Mouse (Mus musculus) intestine, postnatal 0 days (tissue): ENCODE data around the gene Strn. TPM values are rescaled to one million over a fixed set of nuclear protein-coding genes. Genes with fewer than 3 reads are reported as not detected.
"Not testable (repeated sequence)": the region's sequence is repeated elsewhere in the genome, so short reads cannot be mapped to it uniquely, and the experiment has no call there.

Source experiments
- ATAC-seq: fragments of 200-750 bp; cut with Nextera tagmentation; 2 replicates; pipeline ENCODE4 v1.8.0; 2017; ENCODE audit warnings: mild to moderate bottlenecking, moderate TSS enrichment, moderate library complexity
- H3K27ac ChIP-seq: fragments of 300-500 bp; sonication (generic); 2 replicates; pipeline ENCODE4 v1.5.1; 2014; ENCODE audit warnings: mild to moderate bottlenecking, low read depth, low read length, moderate library complexity
- H3K27me3 ChIP-seq: fragments of 300-500 bp; sonication (generic); replicated peaks from 2 replicates; pipeline ENCODE4 v1.6.1; 2014; ENCODE audit warnings: low read length, mixed read lengths; ENCODE audit not compliant: control insufficient read depth, insufficient read depth
- H3K36me3 ChIP-seq: fragments of 300-500 bp; sonication (generic); 2 replicates; pipeline ENCODE4 v1.6.1; 2014; ENCODE audit warnings: mild to moderate bottlenecking, moderate library complexity; ENCODE audit not compliant: control insufficient read depth, insufficient read depth
- H3K4me1 ChIP-seq: fragments of 300-500 bp; sonication (generic); replicated peaks from 2 replicates; pipeline ENCODE4 v1.6.1; 2014; ENCODE audit warnings: antibody characterized with exemption, low read length, mixed read lengths; ENCODE audit not compliant: control insufficient read depth, insufficient read depth
- H3K4me2 ChIP-seq: fragments of 300-500 bp; sonication (generic); replicated peaks from 2 replicates; pipeline ENCODE4 v1.6.1; 2014; ENCODE audit warnings: low read depth, mild to moderate bottlenecking, moderate library complexity
- H3K4me3 ChIP-seq: fragments of 300-500 bp; sonication (generic); 2 replicates; pipeline ENCODE4 v1.5.1; 2014; ENCODE audit warnings: low read depth, low read length
- H3K9ac ChIP-seq: fragments of 300-500 bp; sonication (generic); 2 replicates; pipeline ENCODE4 v1.6.1; 2014; ENCODE audit warnings: mild to moderate bottlenecking, low read depth, low read length
- H3K9me3 ChIP-seq: fragments of 300-500 bp; sonication (generic); 2 replicates; pipeline ENCODE4 v1.6.1; 2016; ENCODE audit warnings: mixed run types; ENCODE audit not compliant: control insufficient read depth
- CTCF ChIP-seq: sonication (generic); IDR thresholded peaks from 2 replicates; pipeline ENCODE4 v1.5.1; 2016; ENCODE audit warnings: low read depth, mild to moderate bottlenecking, control low read depth, antibody characterized with exemption, moderate library complexity
- WGBS: fragments of 180-500 bp; shearing (Covaris S2); extraction: QIAGEN DNeasy Blood & Tissue Kit; methylation state at CpG from one replicate; pipeline ENCODE4 v1.1.7; 2014; 5-methylcytosine and 5-hydroxymethylcytosine counted together
- polyA plus RNA-seq: library from polyadenylated mRNA; unstranded; fragments of >200 nt; fragmentation: Nextera tagmentation; extraction: Ambion mirVana; gene quantifications from 2 replicates; pipeline ENCODE4 v1.2.1, GENCODE M21; 2015

Strn gene
- polyA plus RNA-seq, 1 experiment from 2014 or later = 3.8 TPM

GRCm38 (mm10) chr17:78696922-78697321, 40.1 kb downstream of the Strn start:
- 80% methylated on average over 5 of the region's 5 CpGs for WGBS
- Histone ChIP-seq H3K4me1 (no peaks in the 10 kb centered on the region), H3K4me2 (no peak overlapping the region), H3K36me3 (no peaks in the 10 kb centered on the region), H3K9me3 (no peaks in the 10 kb centered on the region), H3K27me3 (no peaks in the 10 kb centered on the region), H3K27ac (no peak overlapping the region), H3K9ac (no peak overlapping the region), H3K4me3 (no peak overlapping the region)
- no peak for ATAC-seq
- TF ChIP-seq CTCF = no peak

- not testable (repeated sequence) for H3K4me2 ChIP-seq, H3K9ac ChIP-seq, H3K27me3 ChIP-seq, ATAC-seq, H3K27ac ChIP-seq, H3K4me1 ChIP-seq, H3K9me3 ChIP-seq, H3K4me3 ChIP-seq
- 92% methylated on average over 3 of the region's 3 CpGs for WGBS
- H3K36me3 ChIP-seq = peaks cover 23% of the 10 kb centered on the region
Measured at GRCm38 (mm10) chr17:78689231-78689630, 47.8 kb downstream of the Strn start.

- no peak overlapping the region for H3K27ac ChIP-seq
- TF ChIP-seq CTCF = no peak
Measured at GRCm38 (mm10) chr17:78687971-78688370, 49.0 kb downstream of the Strn start.

GRCm38 (mm10) chr17:78685004-78685403, 52.0 kb downstream of the Strn start:
- no peak overlapping the region for H3K4me2 ChIP-seq
- no peaks in the 10 kb centered on the region for H3K27me3 ChIP-seq
- no peak overlapping the region for H3K9ac ChIP-seq
- no peaks in the 10 kb centered on the region for H3K9me3 ChIP-seq
- ATAC-seq = no peak
- no peak overlapping the region for H3K4me3 ChIP-seq
- H3K27ac ChIP-seq = no peak overlapping the region
- no peak for TF ChIP-seq CTCF
- 48% methylated on average over 5 of the region's 5 CpGs for WGBS
- H3K4me1 ChIP-seq = no peaks in the 10 kb centered on the region
- H3K36me3 ChIP-seq = peaks cover 5% of the 10 kb centered on the region; the same call in 1 of the 2 replicates

More at GRCm38 (mm10) chr17:78687971-78688370, 49.0 kb downstream of the Strn start:
- Histone ChIP-seq H3K36me3 (peaks cover 23% of the 10 kb centered on the region), H3K27me3 (no peaks in the 10 kb centered on the region), H3K9ac (no peak overlapping the region), H3K4me3 (no peak overlapping the region), H3K4me2 (no peak overlapping the region), H3K4me1 (no peaks in the 10 kb centered on the region), H3K9me3 (no peaks in the 10 kb centered on the region)
- 70% methylated on average over 5 of the region's 5 CpGs for WGBS
- ATAC-seq = peak; percentile 45

- H3K36me3 ChIP-seq = peaks cover 5% of the 10 kb centered on the region; the same call in 1 of the 2 replicates
- no peaks in the 10 kb centered on the region for H3K27me3 ChIP-seq
- no peak for TF ChIP-seq CTCF
- no peaks in the 10 kb centered on the region for H3K4me1 ChIP-seq
- H3K4me3 ChIP-seq = no peak overlapping the region
- no peak overlapping the region for H3K27ac ChIP-seq
- no peak for ATAC-seq
- no peak overlapping the region for H3K4me2 ChIP-seq
- 71% methylated on average over 6 of the region's 6 CpGs for WGBS
- no peak overlapping the region for H3K9ac ChIP-seq
- H3K9me3 ChIP-seq = no peaks in the 10 kb centered on the region
Measured at GRCm38 (mm10) chr17:78682351-78682750, 54.6 kb downstream of the Strn start.

- no peak for TF ChIP-seq CTCF
- H3K27me3 ChIP-seq = no peaks in the 10 kb centered on the region
- no peaks in the 10 kb centered on the region for H3K9me3 ChIP-seq
- H3K4me3 ChIP-seq = no peak overlapping the region
- H3K36me3 ChIP-seq = peaks cover 10% of the 10 kb centered on the region
- no peak overlapping the region for H3K27ac ChIP-seq
- WGBS = 87% methylated on average over 11 of the region's 11 CpGs
- H3K4me1 ChIP-seq = no peaks in the 10 kb centered on the region
- H3K4me2 ChIP-seq = no peak overlapping the region
- no peak for ATAC-seq
- no peak overlapping the region for H3K9ac ChIP-seq
Measured at GRCm38 (mm10) chr17:78679503-78679902, 57.5 kb downstream of the Strn start.

- H3K4me2 ChIP-seq = no peak overlapping the region
- H3K9ac ChIP-seq = no peak overlapping the region
- H3K4me1 ChIP-seq = no peaks in the 10 kb centered on the region
- no peaks in the 10 kb centered on the region for H3K9me3 ChIP-seq
- H3K27ac ChIP-seq = no peak overlapping the region
- H3K4me3 ChIP-seq = no peak overlapping the region
- WGBS = 84% methylated on average over 11 of the region's 11 CpGs
- H3K27me3 ChIP-seq = no peaks in the 10 kb centered on the region
- no peak for ATAC-seq
- H3K36me3 ChIP-seq = peaks cover 15% of the 10 kb centered on the region
- TF ChIP-seq CTCF = no peak
Measured at GRCm38 (mm10) chr17:78676813-78677212, 60.2 kb downstream of the Strn start.
